11 mouse cellular contexts compared by ENCODE assay signal in genomic region chr13:12001891-12002294, GRCm38 (mm10).
DNase-seq lines count a peak whose midpoint lies in the region; ATAC-seq and TF ChIP-seq lines count a peak whose summit lies in the region.
"Had no signal": no experiment of that assay in that cellular context is flagged by ENCODE, and none has a peak within 500 bp of the region (broad histone marks: within the 10 kb centered on the region; RNA-seq: fewer than 3 reads in every experiment).

No protein-coding gene starts in this region.

- no peak for TF ChIP-seq CTCF in heart, adult 2 months (IDR thresholded peaks at IDR 0.05)

- intact Hi-C loops in heart, adult 2 months (cut with DNase I), result no loop called here

- peak in 1 of 2 experiments; percentile 17 for DNase-seq in heart, adult 2 months
- no peak for DNase-seq in heart, adult 8-10 months (ENCODE audit: low spot score)
- peak; percentile 24 to 42 for DNase-seq in right cerebral cortex, adult 2 months (ENCODE audit: low spot score in 2 of 2)
- no peak for DNase-seq in right cerebral cortex, postnatal 25 days
- DNase-seq in yolk sac, embryonic 10.5 days (ENCODE audit: low spot score), result peak; percentile 2
- DNase-seq: lung, postnatal 36 days; thymus, postnatal 36 days had no signal

- H3K27me3 ChIP-seq in heart, adult 2 months (ENCODE audit: control insufficient read depth, insufficient read depth, low read length), result no peaks in the 10 kb centered on the region
- H3K27me3 ChIP-seq in heart, embryonic 13.5 days (replicated peaks), result no peaks in the 10 kb centered on the region
- no peaks in the 10 kb centered on the region for H3K27me3 ChIP-seq in intestine, embryonic 15.5 days (replicated peaks)
- H3K27me3 ChIP-seq: neural tube, embryonic 12.5 days had no signal

- H3K4me1 ChIP-seq in heart, adult 2 months (ENCODE audit: control insufficient read depth, insufficient read depth, low read length), result peaks cover 15% of the 10 kb centered on the region
- peaks cover 65% of the 10 kb centered on the region for H3K4me1 ChIP-seq in heart, embryonic 13.5 days
- 0 out of 2 replicates have a peak, but pooled peaks cover 2% of the 10 kb centered on the region for H3K4me1 ChIP-seq in intestine, embryonic 15.5 days (replicated peaks)
- H3K4me1 ChIP-seq: neural tube, embryonic 12.5 days had no signal

- H3K9me3 ChIP-seq in heart, embryonic 13.5 days, result no peaks in the 10 kb centered on the region
- H3K9me3 ChIP-seq in intestine, embryonic 15.5 days, result no peaks in the 10 kb centered on the region
- H3K9me3 ChIP-seq: neural tube, embryonic 12.5 days had no signal

- H3K4me2 ChIP-seq in heart, embryonic 13.5 days, result peak overlapping the region; percentile 36
- H3K4me2 ChIP-seq in intestine, embryonic 15.5 days (replicated peaks), result no peak overlapping the region
- H3K4me2 ChIP-seq: neural tube, embryonic 12.5 days had no signal

- WGBS in heart, adult 2 months, result 25% methylated on average over 3 of the region's 3 CpGs
- WGBS in heart, embryonic 13.5 days, result 15% methylated on average over 3 of the region's 3 CpGs
- WGBS in intestine, embryonic 15.5 days, result 23% methylated on average over 3 of the region's 3 CpGs

- 0 out of 2 replicates have a peak, but pooled peaks have one; percentile 50 for TF ChIP-seq EP300 in heart, adult 2 months (IDR thresholded peaks at IDR 0.05; ENCODE audit: insufficient read depth, low read depth, low read length)

- ATAC-seq in heart, embryonic 13.5 days (ENCODE audit: extremely low read depth, insufficient number of reproducible peaks, low FRiP score, low TSS enrichment), result peak; percentile 45; the same call in 1 of the 2 replicates
- no peak for ATAC-seq in inflammation-experienced regulatory T-cells, adult 6 months
- no peak for ATAC-seq in intestine, embryonic 15.5 days

- TF ChIP-seq POLR2A in heart, adult 2 months (IDR thresholded peaks at IDR 0.05; ENCODE audit: insufficient read depth, low read depth, low read length), result no peak

- no peak overlapping the region for H3K9ac ChIP-seq in heart, adult 2 months (ENCODE audit: low read depth, low read length)
- no peak overlapping the region for H3K9ac ChIP-seq in heart, embryonic 13.5 days
- H3K9ac ChIP-seq in intestine, embryonic 15.5 days, result no peak overlapping the region
- H3K9ac ChIP-seq: neural tube, embryonic 12.5 days had no signal

- no peak overlapping the region for H3K27ac ChIP-seq in heart, adult 2 months
- H3K27ac ChIP-seq in heart, embryonic 13.5 days (replicated peaks), result peak overlapping the region; percentile 70
- no peak overlapping the region for H3K27ac ChIP-seq in intestine, embryonic 15.5 days
- H3K27ac ChIP-seq: neural tube, embryonic 12.5 days had no signal

- H3K79me2 ChIP-seq in heart, adult 2 months (replicated peaks; ENCODE audit: control insufficient read depth, insufficient read depth, low read length), result peaks cover 2% of the 10 kb centered on the region; the same call in 1 of the 2 replicates

- H3K36me3 ChIP-seq in heart, adult 2 months (ENCODE audit: control insufficient read depth, insufficient read depth, low read length), result peaks cover 39% of the 10 kb centered on the region
- no peaks in the 10 kb centered on the region for H3K36me3 ChIP-seq in heart, embryonic 13.5 days
- H3K36me3 ChIP-seq in intestine, embryonic 15.5 days, result no peaks in the 10 kb centered on the region
- H3K36me3 ChIP-seq: neural tube, embryonic 12.5 days had no signal

- no peak overlapping the region for H3K4me3 ChIP-seq in heart, adult 2 months
- no peak overlapping the region for H3K4me3 ChIP-seq in heart, embryonic 13.5 days
- no peak overlapping the region for H3K4me3 ChIP-seq in intestine, embryonic 15.5 days (replicated peaks)
- H3K4me3 ChIP-seq: neural tube, embryonic 12.5 days had no signal

Comparison
In these comparisons a context has a peak if more than half of its experiments do, and no peak if none do; other contexts are left out.
1. DNase-seq: peak in right cerebral cortex, adult 2 months (2 of 2) and yolk sac, embryonic 10.5 days (single experiment); none in heart, adult 8-10 months (single experiment) and right cerebral cortex, postnatal 25 days (single experiment).